Mouse (Mus musculus) thymus, postnatal 36 days (tissue): Measurements from ENCODE around the gene Znrf2.
A peak's percentile ranks its signal among the peaks of the same experiment; 100 is the strongest.

ENCODE experiments used
- DNase-seq, 2 experiments: peaks; one replicate each; pipeline ENCODE4 v3.0.0; 2022; ENCODE audit warnings: mixed read lengths in 2 of 2

Znrf2 gene

DNA sequence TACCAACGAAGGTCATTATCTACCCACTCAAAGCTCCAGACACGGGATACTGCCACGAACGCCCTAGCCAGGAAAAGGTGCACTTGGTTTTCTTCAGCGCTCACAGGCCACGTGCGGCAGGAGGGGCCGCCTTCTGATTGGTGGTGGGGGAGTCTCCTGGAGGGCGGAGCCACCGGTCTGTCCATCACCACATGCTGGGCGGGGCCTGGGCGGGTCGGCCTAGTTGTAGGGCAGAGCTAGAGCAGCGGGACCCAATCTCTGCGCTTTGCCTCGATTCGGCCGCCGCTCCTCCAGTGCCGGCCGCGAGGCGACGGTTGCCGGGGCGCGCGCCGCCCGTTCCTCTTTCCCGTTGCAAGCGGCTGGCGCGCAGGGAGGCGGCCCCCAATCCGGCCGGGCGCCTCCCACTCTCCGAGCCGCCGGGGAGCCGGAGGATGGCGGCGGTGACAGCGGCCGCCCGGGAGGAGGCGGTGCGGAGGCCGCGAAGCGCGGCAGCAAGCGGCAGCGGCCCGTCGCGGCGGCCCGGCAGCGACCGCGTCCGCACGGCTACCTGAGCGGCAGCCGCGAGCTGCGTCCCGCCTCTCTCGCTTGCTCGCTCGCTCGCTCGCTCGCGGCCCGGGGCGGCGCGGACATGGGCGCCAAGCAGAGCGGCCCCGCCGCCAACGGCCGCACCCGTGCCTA lies at the start of gene Znrf2:
TSS of gene Znrf2 (plus strand) at position 529 of the 678 bp plus-strand sequence.
- peak; percentile 93 to 96 for DNase-seq

DNA sequence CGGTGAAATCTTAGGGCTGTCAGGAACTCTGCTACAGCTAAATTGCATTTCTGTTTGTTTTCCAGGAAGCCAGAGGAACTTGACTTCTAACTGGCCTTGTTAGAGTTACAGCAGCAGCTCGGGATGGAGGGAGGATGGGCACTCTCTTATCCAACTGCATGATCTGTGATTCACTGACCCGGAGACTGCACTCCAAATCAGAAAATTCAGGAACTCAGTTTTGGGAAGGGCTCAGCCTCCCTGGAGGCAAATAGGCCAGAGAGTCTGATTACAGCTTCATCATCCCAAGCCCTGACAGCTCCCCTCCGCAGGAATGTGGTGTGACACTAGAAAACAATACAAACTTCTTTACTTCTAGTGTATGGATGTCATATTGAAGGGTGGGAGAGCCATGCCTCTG lies 49.0 kb upstream of the Znrf2 start:
- no peak for DNase-seq

DNA sequence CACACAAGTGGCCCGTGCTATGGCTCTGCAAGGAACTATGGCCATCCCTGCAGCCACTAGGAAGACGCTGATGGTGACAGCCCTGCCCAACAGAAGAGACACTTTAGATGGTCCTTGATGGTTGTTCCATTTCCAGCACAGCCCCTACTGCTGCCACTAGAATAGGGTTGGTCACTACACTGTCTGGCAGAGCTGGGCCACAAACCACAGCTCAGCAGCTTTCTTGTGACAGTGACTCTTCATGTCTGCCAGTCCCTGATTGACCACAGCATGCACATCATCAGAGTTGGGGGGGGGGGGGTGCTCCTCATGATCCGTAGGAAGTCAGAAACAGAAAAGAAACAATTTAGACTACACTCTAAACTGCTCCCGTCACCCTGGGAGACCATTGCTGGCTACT lies 46.0 kb upstream of the Znrf2 start:
- no peak for DNase-seq

DNA sequence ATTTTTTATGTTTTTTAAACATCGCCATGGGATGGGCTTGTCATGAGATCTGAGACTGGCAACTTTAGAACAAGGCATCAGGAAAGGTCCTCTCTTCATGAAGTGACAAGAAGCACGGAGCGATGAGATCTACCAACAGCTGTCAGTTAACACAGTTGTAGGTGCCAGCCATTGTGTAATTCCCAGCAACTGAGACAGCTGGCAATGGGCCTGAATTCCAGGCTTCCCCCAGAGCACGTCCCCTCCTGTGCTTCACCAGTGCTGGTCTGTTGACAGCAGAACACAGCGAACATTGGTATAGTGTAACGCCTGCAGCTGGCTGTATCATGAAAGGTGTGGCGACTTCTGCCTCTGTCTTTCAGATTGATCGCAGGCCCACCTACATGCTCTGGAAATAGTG lies 45.5 kb upstream of the Znrf2 start:
- no peak for DNase-seq

GRCm38 (mm10) chr6:54772078-54772477 lies 44.6 kb upstream of the Znrf2 start:
- DNase-seq, result no peak

GRCm38 (mm10) chr6:54775739-54776138 lies 41.0 kb upstream of the Znrf2 start:
- DNase-seq, result no peak

DNA sequence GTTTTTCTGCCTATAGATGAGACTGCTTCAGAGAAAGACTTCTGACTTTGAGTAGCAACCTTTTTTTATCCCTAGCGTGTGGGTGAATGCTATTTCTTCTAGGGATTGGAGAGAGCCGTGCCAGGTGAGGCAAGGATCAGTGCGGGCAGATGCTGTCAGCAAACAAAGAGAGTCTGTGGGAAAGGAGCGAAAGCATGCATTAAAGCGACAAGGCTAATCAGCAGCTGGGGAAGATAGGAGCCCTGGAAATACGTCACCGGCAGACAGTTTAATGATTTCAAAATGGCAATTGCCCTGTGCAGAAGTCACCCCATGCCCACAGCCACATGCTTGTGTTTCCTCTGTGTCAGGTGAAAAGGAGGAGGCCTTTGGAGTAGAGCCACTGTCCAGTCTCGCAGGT lies 39.1 kb upstream of the Znrf2 start:
- no peak for DNase-seq

DNA sequence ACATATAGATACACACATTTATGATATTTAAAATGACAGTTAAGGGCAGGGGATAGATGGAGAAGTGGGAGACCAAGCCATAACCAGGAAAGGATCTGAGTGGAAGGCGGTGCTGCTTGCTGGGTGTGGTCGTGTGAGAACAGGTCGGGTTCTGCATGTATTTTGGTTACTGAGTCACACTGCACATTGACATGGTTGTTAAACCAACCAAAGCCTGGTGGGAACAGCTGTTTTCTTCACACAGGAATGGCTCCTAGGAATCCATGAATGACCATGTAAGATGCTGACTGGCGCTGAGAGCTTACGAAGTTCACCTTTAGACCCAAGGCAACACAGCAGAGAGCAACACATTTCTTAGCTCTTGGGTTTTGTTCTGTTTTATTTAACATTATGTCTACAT lies 36.7 kb upstream of the Znrf2 start:
- no peak for DNase-seq

DNA sequence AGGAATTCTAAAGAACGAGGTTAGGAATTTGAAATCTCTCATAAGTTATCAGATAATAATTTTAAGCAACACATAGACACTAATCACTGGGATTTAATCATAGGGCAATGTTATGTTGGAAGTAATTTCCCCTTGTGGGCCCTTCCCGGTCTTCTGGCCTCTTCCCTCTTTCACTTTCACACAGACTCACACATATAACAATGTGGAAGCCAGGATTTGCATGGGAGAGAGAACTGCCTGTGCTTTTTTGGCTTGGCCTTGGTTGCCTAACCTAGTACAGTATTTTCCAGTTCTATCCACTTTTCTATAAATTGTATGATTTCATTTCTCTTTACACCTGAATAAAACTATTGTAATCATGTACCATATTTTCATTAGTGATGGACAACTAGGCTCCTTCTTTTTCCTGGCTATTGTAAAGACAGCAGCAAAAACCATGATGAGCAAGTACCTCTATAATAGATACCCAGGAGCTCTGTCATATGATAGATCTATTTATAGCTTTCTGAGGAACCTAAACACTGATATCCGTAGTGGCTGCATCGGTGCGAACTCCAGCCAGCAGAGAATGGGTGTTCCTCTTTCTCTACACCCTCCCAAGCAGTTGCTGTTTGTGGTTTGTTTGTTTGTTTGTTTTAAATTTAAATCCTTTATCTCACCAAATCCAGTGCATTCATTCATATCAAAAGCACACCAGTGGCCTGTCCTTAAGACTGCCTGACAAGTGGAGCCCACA lies 36.0 kb upstream of the Znrf2 start:
- DNase-seq, result no peak

DNA sequence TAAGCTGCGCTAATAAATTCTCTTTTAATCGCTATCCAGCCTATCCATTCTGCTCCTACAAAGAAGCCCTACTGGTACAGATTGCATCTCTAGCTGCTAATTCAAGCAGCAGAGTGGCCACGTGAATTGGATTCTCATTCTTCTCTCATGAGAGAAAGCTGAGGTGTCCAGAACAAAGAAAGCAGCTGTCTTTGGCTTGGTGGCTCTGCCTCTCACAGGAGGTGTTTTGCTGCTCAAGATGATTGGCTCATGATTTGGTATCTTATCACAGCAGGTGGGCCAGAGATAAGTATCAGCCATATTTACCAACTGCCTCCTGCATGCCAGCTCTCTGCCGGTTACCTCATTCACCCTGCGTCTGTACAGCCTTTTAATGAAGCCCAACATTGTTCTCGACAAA lies 34.8 kb upstream of the Znrf2 start:
- no peak for DNase-seq

- peak; percentile 58 to 80 for DNase-seq
Measured at GRCm38 (mm10) chr6:54785098-54785730, 31.5 kb upstream of the Znrf2 start.

- DNase-seq, result no peak
Measured at GRCm38 (mm10) chr6:54786766-54787165, 29.9 kb upstream of the Znrf2 start.

DNA sequence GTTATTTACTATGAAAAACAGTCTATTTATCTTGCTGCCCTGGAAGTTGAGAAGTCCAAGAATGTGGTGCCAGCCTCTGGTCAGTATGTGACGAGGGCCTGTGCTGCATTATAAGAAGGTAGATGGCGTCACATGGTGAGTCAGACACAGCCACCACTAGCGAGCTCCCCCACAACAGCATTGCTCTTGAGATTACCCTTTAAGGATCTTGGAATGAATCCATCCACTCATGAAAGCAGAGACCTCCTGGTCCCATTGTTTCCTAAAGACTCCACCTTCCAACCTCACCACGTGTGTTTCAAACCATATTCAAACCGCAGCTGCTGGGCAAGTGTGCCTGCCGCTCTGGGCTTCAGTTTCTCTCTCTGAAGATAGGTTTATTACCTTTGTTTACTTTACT lies 28.2 kb upstream of the Znrf2 start:
- no peak for DNase-seq

- DNase-seq, result no peak
Measured at GRCm38 (mm10) chr6:54789139-54789538, 27.6 kb upstream of the Znrf2 start.

DNA sequence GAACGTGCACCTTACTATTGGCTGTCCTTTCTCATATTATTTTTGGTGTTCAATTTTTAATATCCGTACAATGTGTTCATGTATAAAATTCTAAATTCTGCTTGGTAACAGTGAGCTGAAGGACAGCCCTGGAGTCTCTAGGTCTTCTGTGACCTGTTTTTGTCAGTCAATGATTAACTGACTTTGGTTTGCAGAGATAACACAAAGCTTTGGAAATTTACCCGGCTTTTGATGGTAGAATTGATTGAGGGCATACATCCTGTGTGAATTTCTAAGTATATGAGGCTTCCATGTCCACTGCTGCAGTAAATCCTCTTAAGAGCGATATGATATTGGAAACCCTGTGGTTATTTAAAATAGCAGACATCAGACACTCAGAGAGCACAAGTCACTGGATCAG lies 26.6 kb upstream of the Znrf2 start:
- no peak for DNase-seq

- DNase-seq, result no peak
Measured at GRCm38 (mm10) chr6:54793853-54794252, 22.9 kb upstream of the Znrf2 start.

GRCm38 (mm10) chr6:54794372-54794771 lies 22.3 kb upstream of the Znrf2 start:
- DNase-seq, result no peak

- no peak for DNase-seq
Measured at GRCm38 (mm10) chr6:54794991-54795390, 21.7 kb upstream of the Znrf2 start.

DNA sequence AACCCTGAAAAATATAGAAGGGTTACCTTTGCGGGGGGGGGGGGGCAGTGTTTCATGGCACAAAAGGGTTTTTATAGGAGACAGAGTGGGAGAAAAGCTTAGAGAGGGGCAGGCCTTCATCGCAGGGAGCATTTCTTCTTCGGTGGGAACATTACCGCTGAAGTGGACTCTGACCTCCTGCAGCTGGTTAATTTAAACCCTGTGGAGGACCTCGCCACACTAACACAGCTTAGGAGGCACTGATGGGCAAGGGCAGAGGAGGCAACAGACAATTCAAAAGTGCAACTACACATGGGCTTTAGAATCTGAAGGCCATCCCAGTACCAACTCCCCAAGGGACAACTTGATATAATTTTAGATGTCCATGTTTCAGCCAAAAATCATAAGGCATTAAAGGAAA lies 20.7 kb upstream of the Znrf2 start:
- no peak for DNase-seq

DNA sequence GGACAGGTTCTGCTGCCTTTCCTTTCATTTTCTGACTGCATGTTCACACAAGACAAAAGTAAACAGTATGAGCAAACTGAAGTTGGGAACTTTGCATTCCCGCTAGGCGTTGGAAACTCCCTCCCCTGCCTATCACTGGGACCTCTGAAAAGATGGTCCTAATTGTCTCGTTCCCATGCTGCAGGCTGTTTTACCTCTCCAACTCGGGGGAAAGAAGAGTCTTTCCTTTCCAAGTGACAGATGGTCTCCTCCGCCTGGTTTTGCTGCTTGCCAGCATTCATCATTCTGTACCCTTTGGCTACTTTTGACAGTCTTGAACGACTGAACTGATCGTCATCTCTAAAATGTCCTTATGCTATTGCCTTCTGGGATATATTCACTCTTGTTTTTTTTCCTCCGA lies 14.4 kb upstream of the Znrf2 start:
- no peak for DNase-seq

DNA sequence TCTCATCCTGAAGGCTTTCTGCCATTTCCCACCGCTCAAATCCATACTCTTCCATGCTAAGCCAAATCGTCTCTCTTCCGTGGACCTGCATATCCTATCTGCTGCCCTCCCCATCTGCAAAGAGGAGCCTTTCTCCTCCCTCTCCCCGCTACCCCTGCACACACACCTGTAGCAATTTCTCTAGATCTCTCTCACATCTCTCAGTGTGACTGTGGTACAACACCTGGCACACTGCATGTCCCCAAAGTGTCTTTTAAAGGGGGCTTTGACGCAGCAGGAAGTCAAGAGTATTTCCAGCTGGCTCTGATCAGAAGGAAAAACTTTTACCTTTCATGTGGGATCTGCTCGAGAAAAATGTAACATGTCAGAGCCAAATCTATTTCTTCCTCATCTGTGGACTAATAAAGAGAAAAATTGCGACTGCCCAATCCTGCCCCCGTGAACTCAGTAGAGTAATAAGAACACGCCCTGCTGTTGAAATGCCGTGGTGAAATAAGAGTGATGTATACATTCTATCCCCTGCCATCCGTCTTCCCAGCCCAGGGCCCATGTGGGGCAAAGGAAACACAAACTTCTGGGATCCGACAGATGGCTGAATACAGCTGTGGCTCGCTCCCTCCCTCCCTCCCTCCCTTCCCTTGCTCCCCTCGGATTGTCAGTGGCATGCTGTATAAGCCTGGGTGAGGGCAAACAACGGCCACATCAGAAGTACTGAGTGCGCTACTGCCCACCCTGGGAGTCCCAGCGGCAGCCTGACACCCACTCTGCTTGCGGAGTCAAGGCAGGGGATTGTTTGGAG lies 12.5 kb upstream of the Znrf2 start:
- peak; percentile 48 to 78 for DNase-seq

GRCm38 (mm10) chr6:54805779-54806178 lies 10.9 kb upstream of the Znrf2 start:
- DNase-seq, result no peak
